Mouse (Mus musculus) right cerebral cortex, postnatal 25 days (tissue): ENCODE data around the gene Dnhd1.
"Not testable (repeated sequence)": the region's sequence is repeated elsewhere in the genome, so short reads cannot be mapped to it uniquely, and the experiment has no call there.

Experiments used
- DNase-seq: peaks from one replicate; pipeline ENCODE4 v3.0.0; 2022

Gene Dnhd1

DNA sequence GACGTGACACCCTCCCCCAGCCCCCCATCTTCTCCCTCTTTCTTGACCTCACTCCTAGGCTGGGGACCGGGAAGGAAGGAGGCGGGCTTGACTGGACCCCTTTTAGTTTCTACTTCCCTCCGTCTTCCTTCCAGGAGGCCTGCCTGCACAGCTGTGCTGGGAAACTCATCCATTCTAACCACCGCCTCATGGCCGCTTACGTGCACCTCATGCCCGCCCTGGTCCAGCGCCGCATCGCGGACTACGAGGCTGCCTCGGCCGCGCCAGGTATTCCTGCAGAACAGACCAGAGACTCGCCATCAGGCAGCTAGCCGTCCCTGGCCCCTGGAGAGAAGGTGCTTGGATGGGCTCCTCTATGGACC is 9.8 kb upstream of the Dnhd1 start:
- peak; percentile 36 for DNase-seq

- DNase-seq = no peak
These were observed 8.7 kb upstream of the Dnhd1 start for GRCm38 (mm10) chr7:105641936-105642335.

DNA sequence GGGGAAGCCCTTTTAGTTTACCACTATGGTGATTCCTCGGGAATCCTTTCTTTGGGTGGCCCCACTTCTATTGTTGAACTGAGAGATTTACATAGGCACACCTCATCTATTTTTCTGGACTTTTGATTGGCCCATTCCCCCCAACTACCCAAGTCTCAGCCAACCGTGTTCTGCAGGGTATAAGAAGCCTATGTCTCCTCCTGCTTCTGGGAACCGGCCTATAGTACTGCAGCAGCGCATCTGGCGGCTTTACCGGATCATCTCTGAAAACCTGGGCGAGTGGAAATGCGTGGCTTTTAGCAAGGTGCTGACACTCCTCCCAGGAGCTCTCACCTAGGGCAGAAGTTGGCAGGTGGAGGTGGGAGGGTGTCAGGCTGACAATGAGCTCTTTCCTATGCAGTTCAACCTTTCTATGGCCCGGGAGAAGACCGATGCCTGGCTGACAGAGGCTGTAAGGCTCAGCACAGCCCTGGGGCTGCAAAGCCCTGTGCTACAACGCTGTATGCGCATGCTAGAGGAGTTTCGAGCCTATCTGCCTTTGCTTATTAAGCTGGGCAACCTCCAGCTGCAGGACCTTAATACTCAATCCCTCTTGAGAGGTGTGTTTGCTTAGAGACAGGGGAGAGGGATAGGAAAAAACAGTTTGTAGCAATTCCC is 35.0 kb downstream of the Dnhd1 start:
- no peak for DNase-seq

GRCm38 (mm10) chr7:105690875-105691274 is 40.2 kb downstream of the Dnhd1 start:
- no peak for DNase-seq

DNA sequence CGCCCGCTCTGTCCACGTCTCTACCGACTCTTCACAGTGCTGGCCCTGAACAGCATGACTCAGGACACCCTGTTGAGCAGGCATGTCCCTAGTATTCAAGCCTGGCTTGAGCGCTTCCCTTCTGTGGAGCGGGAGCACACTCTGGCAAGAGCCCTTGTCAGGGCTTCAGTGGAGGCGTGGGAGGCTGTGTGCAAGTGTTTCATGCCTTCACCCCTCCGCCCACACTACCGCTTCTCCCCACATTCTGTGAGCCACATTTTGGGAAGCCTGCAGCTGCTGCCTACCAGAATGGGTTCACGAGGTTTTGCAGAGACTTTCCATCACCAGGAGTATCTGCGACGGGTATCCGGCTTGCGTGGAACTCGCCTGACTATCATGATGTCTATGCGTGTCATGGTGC is 52.6 kb downstream of the Dnhd1 start:
- no peak for DNase-seq

DNA sequence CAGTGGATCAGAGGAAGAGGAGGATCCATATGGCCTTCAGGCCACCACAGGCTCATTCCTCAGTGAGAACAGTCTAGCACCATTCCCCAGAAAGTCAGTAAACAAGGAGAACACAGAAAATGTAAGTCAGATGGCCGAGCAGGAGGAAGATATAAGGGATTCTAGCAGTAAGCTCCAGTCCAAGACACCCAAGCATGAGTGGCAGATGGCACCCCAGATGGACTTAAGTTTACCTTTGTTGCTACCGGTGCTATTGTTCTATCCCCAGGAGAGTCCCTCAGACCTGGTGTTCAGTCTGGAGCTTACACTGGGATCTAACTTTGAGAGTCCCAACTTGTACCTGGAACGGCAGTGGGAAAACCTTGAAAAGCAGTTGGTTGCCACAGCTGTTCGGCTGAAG is 53.2 kb downstream of the Dnhd1 start:
- no peak for DNase-seq

GRCm38 (mm10) chr7:105708733-105709132 is 58.1 kb downstream of the Dnhd1 start:
- no peak for DNase-seq

GRCm38 (mm10) chr7:105715366-105715765 is 64.7 kb downstream of the Dnhd1 start:
- no peak for DNase-seq

- DNase-seq = no peak
These were observed 71.3 kb downstream of the Dnhd1 start for GRCm38 (mm10) chr7:105721916-105722315.

- DNase-seq = peak; percentile 40
These were observed 75.7 kb downstream of the Dnhd1 start for GRCm38 (mm10) chr7:105726144-105726979.

DNA sequence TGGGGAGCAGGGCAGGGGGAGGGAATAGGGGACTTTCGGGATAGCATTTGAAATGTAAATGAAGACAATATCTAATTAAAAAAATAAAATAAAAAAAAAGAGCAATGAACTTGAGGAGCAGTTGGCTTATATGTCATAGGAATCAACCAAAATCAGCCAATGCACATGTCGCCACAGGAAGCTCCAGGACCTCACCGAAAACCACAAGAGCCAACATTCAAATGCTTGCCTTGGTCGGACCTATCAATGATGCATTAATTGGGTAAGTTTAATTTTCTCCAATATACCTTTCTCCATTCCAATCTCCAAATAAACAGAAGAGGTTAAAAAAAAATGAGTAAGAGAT is 76.3 kb downstream of the Dnhd1 start:
- DNase-seq = no peak

DNA sequence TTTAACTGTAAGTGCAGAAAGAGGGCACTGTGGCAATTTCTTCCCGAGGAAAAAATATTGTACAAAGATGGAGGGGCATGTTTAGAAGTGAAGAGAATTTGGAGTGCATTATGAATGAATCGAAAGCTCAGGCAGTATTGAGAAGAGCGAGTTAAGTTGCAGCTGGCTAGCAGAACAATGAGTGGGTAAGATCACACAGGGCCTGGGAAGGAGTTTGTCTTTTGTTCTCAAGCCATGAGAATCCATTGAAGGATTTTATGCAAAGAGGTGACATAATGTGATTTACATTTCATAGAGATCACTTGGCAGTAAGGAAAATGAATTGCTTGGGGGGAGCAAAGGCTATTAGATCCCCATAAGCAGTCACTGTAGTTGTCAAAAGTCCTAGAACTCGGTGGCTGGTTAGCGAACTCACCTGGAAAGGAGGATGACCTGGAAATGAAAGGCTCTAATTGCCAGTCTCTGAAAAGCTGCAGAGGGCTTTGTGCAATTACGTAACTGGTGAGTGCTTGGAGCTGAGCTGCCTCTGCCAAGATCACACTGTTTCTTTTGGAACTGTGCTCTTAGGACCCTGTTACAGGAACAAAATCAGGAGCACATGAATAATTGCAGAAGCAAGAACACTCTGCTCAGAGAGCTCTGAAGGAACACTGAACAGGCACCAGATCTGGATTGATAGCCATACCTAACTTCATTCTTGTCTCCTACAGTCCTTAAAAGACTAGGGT is 78.2 kb downstream of the Dnhd1 start:
- DNase-seq = no peak

DNA sequence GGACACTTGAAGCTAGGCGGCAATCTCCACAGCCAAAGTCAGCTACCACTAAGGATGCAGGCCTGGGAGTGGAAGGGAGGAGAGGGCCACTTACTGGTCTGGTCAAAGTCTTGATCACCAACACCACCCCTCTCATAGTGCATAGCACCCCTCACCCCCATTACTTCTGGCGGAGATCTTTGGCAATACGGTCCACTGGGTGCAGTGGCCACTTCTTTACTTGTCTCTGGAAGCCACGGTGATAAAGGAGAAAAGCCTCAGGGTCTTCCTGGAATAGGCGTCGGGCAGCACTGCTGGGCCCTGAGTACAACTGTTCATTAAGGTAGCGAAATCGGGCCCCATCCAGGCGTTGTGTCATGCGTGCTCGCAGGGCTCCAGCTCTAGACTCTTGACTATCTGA is 83.2 kb downstream of the Dnhd1 start:
- no peak for DNase-seq

GRCm38 (mm10) chr7:105734826-105735225 is 84.2 kb downstream of the Dnhd1 start:
- DNase-seq = no peak

DNA sequence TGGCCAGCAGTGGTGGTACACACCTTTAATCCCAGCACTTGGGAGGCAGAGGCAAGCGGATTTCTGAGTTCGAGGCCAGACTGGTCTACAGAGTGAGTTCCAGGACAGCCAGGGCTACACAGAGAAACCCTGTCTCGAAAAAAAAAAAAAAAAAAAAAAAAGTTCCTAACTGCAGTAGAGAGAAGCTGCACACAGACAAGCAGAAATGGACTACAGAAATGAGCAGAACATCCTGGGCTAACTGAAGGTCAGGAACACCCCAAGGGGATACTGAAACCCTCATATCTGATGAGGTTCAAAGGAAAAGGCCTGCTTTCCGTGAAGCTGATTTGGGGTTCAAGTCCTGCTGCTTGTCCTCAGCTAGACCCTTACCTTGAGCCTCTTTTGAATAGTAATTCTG is 84.8 kb downstream of the Dnhd1 start:
- not testable (repeated sequence) for DNase-seq

GRCm38 (mm10) chr7:105736264-105736901 is 85.8 kb downstream of the Dnhd1 start, which contains the start of gene Ilk:
Gene Ilk, plus strand, starts transcription at chr7:105736592.
- DNase-seq = peak; percentile 91

- peak; percentile 27 for DNase-seq
These were observed 86.4 kb downstream of the Dnhd1 start, which contains the start of gene Rrp8 for GRCm38 (mm10) chr7:105736911-105737521. Gene Rrp8, minus strand, starts transcription at chr7:105737385.

- DNase-seq = no peak
These were observed 87.0 kb downstream of the Dnhd1 start for GRCm38 (mm10) chr7:105737648-105738047.

- no peak for DNase-seq
These were observed 87.7 kb downstream of the Dnhd1 start for GRCm38 (mm10) chr7:105738286-105738685.

DNA sequence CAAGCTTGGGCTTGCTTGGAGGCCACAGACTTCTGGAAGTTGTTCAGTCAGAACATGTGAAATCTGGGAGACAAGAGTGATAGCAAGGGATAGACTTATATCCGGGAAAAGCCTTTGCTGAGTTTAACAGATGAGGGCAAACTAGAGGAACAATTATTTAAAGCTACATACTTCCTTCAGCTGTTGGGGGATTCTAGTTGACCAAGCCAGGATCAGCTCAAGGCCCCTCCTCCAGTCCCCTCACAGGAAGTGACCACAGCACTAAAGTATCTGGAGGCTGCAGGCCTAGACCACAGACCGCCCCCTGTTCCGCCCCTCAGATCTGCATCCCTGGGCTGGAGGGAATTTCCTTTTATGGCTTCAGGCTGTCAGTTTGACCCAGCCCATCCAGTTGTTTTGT is 88.3 kb downstream of the Dnhd1 start:
- no peak for DNase-seq

DNA sequence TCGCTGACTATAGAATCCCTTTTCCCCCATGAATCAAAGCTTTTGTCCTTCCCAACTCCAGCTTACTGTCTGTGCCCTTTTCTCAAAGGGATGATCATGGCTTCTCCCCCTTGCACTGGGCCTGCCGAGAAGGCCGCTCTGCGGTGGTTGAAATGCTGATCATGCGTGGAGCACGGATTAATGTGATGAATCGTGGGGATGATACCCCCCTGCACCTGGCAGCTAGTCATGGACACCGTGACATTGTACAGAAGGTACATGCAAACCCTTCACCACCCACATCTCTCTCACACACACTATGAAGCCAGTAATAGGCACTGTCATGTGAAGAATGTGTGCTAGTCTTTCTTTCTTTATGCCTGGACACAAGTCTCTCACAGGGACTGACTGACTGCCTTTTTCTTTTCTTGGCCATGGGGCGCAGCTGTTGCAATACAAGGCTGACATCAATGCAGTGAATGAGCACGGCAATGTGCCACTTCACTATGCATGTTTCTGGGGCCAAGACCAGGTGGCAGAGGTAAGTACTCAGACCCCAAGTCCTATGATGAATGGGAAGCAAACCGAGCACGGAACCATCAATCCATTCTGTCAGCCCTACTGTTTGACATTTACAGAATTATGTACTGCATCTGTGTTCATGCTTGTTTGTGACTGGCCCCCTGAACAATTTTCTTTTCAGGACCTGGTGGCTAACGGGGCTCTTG is 89.6 kb downstream of the Dnhd1 start:
- DNase-seq = no peak

- DNase-seq = no peak
These were observed 90.2 kb downstream of the Dnhd1 start for GRCm38 (mm10) chr7:105740851-105741250.
